Mouse (Mus musculus) embryonic fibroblast, embryonic 13.5 days (primary cell): Measurements from ENCODE around the gene Gm17268. TPM values are rescaled to one million over a fixed set of nuclear protein-coding genes. Genes with fewer than 3 reads are reported as not detected.

Experiments
- H3K27ac ChIP-seq: 2 replicates; pipeline ENCODE4 v1.5.1; 2012; ENCODE audit warnings: low read length, control low read depth, inconsistent platforms; ENCODE audit not compliant: insufficient read depth
- H3K4me1 ChIP-seq: 2 replicates; pipeline ENCODE4 v1.6.1; 2011; ENCODE audit warnings: low read length; ENCODE audit not compliant: control insufficient read depth, insufficient read depth
- H3K4me3 ChIP-seq: 2 replicates; pipeline ENCODE4 v1.5.1; 2011; ENCODE audit warnings: mild to moderate bottlenecking, control low read depth, low read length; ENCODE audit not compliant: insufficient read depth
- CTCF ChIP-seq: IDR thresholded peaks from 2 replicates; pipeline ENCODE4 v1.5.1; 2011; ENCODE audit warnings: mild to moderate bottlenecking, control low read depth, low read length, moderate library complexity, borderline replicate concordance; ENCODE audit not compliant: insufficient read depth
- POLR2A ChIP-seq: IDR thresholded peaks from 2 replicates; pipeline ENCODE4 v1.6.1; 2011; ENCODE audit warnings: low read depth, mild to moderate bottlenecking, control low read depth, low read length, moderate library complexity
- polyA plus RNA-seq: library from polyadenylated mRNA; stranded (reverse); fragments of >200 nt; gene quantifications from 2 replicates; pipeline ENCODE4 v1.2.4, GENCODE M21; 2011; ENCODE audit warnings: low read depth; ENCODE audit not compliant: missing spikeins, insufficient read length

The Gm17268 gene
- polyA plus RNA-seq, 1 experiment: not detected

GRCm38 (mm10) chr11:82013756-82014155 lies 24.6 kb downstream of the Gm17268 start:
- Histone ChIP-seq H3K4me1 (peaks cover 16% of the 10 kb centered on the region), H3K4me3 (no peak overlapping the region), H3K27ac (no peak overlapping the region)
- TF ChIP-seq CTCF: no peak
- TF ChIP-seq POLR2A: no peak

- peak overlapping the region; percentile 92 for H3K27ac ChIP-seq
- no peak overlapping the region for H3K4me3 ChIP-seq
- TF ChIP-seq CTCF: no peak
- no peak for TF ChIP-seq POLR2A
- H3K4me1 ChIP-seq: peaks cover 31% of the 10 kb centered on the region
Observed at GRCm38 (mm10) chr11:82011411-82012193, 26.8 kb downstream of the Gm17268 start.

- Histone ChIP-seq H3K27ac (no peak overlapping the region), H3K4me1 (peaks cover 32% of the 10 kb centered on the region), H3K4me3 (no peak overlapping the region)
- TF ChIP-seq CTCF: no peak
- no peak for TF ChIP-seq POLR2A
Observed at GRCm38 (mm10) chr11:82010115-82010514, 28.2 kb downstream of the Gm17268 start.

DNA sequence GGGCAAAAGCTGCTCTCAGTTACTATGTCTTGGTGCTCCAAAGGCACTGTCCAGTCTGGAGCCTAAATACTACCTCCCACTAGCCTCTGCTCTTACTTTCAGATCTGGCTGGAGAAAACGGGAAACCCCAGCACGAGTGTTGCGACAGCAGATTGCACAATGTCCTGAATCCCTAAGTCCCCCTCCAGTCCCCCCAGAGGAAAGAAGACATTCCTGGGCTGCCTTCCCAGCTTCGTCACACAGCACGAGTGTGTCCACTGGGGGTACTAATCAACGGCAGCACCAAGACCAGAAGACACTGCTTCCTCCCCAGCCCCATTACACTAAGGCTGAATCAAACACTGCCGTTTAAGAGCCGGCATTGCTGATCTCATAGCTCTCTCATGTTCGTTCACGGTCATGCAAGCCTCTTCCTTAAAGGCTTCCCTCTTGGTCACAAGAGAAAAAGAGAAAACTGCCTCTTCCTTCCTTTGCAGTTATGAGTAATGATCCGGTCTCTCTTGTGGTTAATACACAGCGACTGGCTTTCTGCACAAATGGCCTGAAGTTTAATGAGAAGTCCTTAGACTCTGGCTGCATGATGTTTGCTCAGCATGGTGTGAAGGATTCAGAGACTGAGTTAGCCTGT lies 31.5 kb downstream of the Gm17268 start:
- no peak for TF ChIP-seq POLR2A
- no peak for TF ChIP-seq CTCF
- H3K4me1 ChIP-seq: peaks cover 25% of the 10 kb centered on the region
- no peak overlapping the region for H3K4me3 ChIP-seq
- peak overlapping the region; percentile 88 for H3K27ac ChIP-seq

- H3K4me1 ChIP-seq: peaks cover 16% of the 10 kb centered on the region
- H3K27ac ChIP-seq: no peak overlapping the region
- no peak for TF ChIP-seq POLR2A
- TF ChIP-seq CTCF: no peak
- no peak overlapping the region for H3K4me3 ChIP-seq
Observed at GRCm38 (mm10) chr11:82004810-82005209, 33.6 kb downstream of the Gm17268 start.

DNA sequence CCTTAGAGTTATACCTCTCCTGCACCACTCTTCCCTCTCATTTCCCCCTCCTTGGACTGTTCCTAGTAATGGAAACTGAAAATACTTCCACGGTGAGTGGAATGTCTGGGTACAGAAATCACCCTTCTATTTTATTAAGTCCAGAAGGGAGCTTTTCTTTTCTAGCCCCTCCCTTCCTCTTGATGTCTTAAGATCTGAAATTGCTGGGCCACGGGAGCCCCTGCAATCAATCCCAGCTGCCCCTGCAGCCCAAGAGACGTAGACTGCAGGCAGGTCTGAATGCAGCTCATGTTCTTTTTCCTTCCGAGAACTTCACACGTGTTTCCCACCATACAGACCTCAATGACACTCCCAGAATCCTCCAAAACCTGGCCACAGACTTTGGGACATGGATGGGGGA lies 37.8 kb downstream of the Gm17268 start:
- no peak overlapping the region for H3K27ac ChIP-seq
- H3K4me3 ChIP-seq: no peak overlapping the region
- no peak for TF ChIP-seq CTCF
- TF ChIP-seq POLR2A: no peak
- H3K4me1 ChIP-seq: peaks cover 6% of the 10 kb centered on the region

DNA sequence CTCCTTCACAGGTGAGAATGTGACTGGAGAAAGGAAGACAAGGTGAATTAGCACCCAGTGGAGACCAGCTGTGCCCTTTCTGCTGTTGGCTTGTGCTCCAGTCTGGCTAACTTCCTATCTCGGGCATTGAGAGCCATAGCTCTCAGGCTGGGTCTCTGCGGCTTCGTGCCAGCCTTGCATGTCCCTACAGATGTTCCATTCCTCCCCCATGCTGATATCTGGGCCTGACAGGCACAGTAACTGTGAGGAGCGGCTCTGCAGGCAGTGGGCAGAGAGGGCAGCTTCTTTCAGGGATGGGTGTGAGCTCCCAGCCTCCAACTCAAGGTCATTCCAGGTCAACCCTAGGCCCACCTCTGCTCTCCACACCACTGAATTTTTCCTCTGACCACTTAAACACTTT lies 38.9 kb downstream of the Gm17268 start:
- H3K4me3 ChIP-seq: no peak overlapping the region
- no peak overlapping the region for H3K27ac ChIP-seq
- TF ChIP-seq POLR2A (no peak), CTCF (no peak)
- H3K4me1 ChIP-seq: peaks cover 6% of the 10 kb centered on the region

DNA sequence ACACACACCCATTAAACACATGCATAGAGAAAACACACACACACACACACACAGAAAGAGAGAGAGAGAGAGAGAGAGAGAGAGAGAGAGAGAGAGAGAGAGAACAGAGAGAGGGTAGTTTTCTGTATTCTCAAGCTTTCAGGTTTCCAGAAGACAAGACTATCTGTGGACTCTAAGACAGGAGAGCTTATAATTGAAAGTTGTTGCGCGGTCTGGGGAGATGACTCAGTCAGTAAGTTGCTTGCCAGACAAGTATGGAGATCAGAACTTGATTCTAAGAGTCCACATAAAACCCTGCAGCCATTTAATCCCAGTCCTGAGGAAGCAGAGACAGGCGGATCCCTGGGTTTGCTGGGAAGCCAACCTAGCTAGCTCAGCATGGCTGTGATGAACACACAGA lies 39.7 kb downstream of the Gm17268 start:
- H3K4me3 ChIP-seq: no peak overlapping the region
- peaks cover 6% of the 10 kb centered on the region for H3K4me1 ChIP-seq
- no peak overlapping the region for H3K27ac ChIP-seq
- no peak for TF ChIP-seq POLR2A
- no peak for TF ChIP-seq CTCF

DNA sequence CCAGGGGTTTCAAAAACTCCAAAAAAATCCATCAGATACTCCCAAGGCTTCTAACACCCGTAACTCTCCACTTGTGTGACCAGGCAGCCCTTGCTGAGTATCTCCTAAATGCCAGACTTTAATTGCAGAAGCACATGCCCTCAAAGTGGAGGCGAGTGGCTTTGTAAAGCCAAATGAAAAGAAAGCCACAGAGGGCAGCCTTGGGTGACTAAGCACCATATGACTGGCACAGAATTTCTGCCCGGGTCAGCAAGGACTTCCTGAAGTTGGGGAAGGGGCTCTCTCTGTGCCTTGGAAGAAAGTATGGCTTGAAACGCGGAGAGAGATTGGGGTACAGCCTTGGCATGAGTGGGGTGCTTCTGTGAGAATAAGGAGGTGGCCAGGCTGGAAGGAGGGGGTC lies 41.3 kb downstream of the Gm17268 start:
- Histone ChIP-seq H3K4me3 (no peak overlapping the region), H3K27ac (no peak overlapping the region), H3K4me1 (peaks cover 6% of the 10 kb centered on the region)
- TF ChIP-seq CTCF: no peak
- TF ChIP-seq POLR2A: no peak

DNA sequence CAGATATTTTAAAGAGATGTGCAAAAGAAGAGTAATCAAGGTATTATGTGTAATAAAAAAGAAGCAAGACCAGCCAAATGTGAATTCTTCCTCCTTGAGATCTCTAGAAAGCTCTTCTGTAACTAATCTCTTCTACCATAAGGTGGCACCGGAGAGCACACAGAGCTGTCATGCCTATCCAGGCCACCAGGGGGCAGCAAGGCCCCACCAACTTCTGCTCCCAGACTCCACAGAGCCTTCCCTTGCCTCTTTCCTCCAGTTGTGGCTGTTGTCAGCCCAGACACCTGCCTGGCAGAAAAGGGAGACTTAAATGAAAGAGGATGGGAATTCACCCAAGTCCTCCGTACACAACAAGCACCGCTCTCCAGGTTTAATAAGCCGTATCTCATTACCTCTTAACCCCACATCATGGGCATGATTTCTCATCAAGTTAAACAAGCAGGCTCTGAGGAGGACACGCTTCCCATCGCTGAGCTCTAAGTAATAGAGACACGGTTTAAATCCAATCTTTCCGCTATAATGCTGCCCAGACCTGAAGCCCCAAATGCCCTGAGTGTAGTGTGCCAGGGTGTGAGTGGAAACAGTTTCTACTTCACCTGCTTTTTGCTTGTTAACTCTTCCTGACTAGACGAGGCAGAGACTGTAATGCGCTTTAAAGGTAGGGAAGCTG lies 42.1 kb downstream of the Gm17268 start:
- H3K4me1 ChIP-seq: peaks cover 6% of the 10 kb centered on the region
- TF ChIP-seq CTCF: peak; percentile 100
- TF ChIP-seq POLR2A: no peak
- no peak overlapping the region for H3K27ac ChIP-seq
- no peak overlapping the region for H3K4me3 ChIP-seq
